Mouse (Mus musculus): ENCODE results near the gene Ogfod2. TPM values are rescaled to one million over a fixed set of nuclear protein-coding genes. Genes with fewer than 3 reads are reported as not detected.

Gene Ogfod2
- polyA plus RNA-seq, 1 experiment from 2014 or later = 4.3 TPM

DNA sequence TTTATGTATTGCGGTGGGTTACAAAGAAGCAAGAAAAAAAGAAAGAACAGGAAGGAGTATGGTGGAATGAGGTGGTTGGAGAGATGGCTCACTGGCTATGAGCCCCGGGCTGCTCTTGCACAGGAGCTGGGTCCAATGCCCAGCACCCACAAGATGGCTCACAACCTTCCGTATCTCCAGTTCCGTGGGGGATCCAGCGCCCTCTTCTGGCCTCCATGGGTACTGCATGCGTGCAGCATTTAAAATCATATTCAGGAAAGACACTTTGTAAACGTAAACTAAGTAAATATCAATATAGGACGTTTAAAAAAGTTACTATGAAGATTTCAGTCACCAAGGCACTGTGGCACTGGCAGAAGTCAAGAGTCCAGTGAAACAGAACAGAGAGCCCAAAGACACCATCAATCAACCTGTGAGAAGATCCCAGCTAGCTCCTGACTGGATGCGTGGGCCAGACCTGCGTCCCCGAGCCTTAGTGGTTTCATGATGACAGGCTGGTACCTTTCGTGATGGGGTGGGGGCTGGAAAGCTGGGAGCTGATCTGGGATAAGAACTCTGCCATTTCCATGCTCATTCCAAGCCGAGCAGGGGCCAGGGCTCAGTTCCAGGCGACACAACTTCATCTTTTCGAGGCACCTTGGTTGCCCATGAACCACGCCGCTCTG lies 888 bp upstream of the Ogfod2 start:
- Histone ChIP-seq H3K27ac (peak overlapping the region; percentile 83), H3K4me3 (ENCODE audit: inconsistent target) (peak overlapping the region; percentile 98), H3K79me2 (ENCODE audit: inconsistent target) (peaks cover 7% of the 10 kb centered on the region; the same call in 1 of the 2 replicates), H3K36me3 (ENCODE audit: inconsistent target) (no peaks in the 10 kb centered on the region)
- 25% methylated on average over 16 of the region's 17 CpGs for whole genome bisulfite sequencing (ENCODE audit: missing documents)

DNA sequence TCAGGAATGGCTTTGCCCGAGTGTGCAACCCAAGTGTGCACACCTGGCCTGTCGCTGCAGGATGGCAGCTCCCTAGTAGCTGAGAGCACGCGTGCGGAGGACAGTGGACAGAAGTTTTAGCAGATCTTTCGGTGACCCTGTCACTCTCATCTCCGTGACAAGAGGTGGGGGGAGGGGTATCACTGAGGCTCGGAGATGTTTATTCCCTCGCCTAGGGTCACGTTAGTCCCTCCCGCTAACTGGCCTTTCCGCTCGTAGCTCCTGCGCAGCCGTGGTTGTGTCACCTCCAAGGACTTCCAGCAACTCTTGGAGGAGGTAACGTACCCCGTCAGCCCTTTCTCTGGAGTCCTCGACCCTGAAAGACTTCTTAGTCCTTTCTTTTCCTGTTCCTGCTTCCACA lies 434 bp downstream of the Ogfod2 start:
- H3K36me3 ChIP-seq (ENCODE audit: inconsistent target) = no peaks in the 10 kb centered on the region
- WGBS (ENCODE audit: missing documents) = 3% methylated on average over 17 of the region's 18 CpGs

DNA sequence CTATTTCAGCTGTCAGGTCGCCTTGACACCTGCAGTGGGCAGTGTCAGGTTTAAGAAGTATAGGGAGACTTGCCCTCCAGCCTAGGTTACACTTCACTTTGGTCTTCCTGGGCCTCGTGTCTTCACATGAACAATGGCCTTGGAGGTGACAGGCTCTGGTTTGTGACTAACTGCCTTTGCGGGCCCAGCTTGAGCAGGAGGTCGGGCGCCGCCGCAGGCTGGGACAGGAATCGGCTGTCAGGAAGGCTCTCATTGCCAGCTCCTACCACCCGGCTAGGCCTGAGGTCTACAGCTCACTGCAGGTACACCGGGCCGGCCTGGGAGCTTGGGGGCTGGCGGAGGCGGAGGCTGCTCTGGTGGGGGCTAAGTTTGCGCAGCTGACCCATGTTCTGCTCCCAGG lies 933 bp downstream of the Ogfod2 start:
- H3K36me3 ChIP-seq (ENCODE audit: inconsistent target) = peaks cover 3% of the 10 kb centered on the region; the same call in 1 of the 2 replicates
- H3K79me2 ChIP-seq (ENCODE audit: inconsistent target) = peaks cover 19% of the 10 kb centered on the region; the same call in 1 of the 2 replicates
- peak overlapping the region; percentile 41 for H3K27ac ChIP-seq
- 19% methylated on average over 14 of the region's 14 CpGs for WGBS (ENCODE audit: missing documents)
- peak overlapping the region; percentile 98 for H3K4me3 ChIP-seq (ENCODE audit: inconsistent target)

More for the DNA sequence above, 434 bp downstream of the Ogfod2 start:
- peaks cover 19% of the 10 kb centered on the region; the same call in 1 of the 2 replicates for H3K79me2 ChIP-seq (ENCODE audit: inconsistent target)
- H3K27ac ChIP-seq = peak overlapping the region; percentile 41
- H3K4me3 ChIP-seq (ENCODE audit: inconsistent target) = peak overlapping the region; percentile 98

DNA sequence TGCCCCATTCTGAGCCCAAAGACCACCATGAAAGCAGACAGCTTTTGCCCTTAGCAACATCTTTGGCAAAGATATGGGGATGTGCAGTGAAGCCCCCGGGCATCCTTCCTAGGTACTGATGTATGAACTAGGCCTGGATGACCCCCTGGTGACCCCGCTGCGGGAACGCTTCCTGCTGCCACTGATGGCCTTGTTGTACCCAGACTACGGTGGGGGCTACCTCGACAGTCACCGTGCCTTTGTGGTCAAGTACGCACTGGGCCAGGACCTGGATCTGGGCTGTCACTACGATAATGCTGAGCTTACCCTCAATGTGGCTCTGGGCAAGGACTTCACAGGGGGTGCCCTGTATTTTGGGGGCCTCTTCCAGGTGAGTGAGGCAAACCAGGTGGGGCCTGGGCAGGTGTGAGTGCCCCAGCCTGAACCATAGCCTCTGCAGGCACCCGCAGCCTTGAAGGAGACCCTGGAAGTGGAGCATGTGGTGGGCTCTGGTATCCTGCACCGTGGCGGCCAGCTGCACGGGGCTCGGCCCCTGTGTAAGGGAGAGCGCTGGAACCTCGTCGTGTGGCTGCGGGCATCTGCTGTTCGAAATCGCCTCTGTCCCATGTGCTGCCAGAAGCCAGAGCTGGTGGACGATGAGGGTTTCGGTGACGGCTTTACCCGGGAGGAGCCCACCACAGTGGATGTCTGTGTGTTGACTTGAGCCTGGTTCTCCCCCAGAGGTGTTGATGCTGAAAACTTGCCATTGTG lies 2.4 kb downstream of the Ogfod2 start:
- Histone ChIP-seq H3K36me3 (ENCODE audit: inconsistent target) (peaks cover 9% of the 10 kb centered on the region; the same call in 1 of the 2 replicates), H3K4me3 (ENCODE audit: inconsistent target) (no peak overlapping the region), H3K27ac (no peak overlapping the region), H3K79me2 (ENCODE audit: inconsistent target) (peaks cover 19% of the 10 kb centered on the region; the same call in 1 of the 2 replicates)
- WGBS (ENCODE audit: missing documents) = 97% methylated on average over 24 of the region's 24 CpGs

DNA sequence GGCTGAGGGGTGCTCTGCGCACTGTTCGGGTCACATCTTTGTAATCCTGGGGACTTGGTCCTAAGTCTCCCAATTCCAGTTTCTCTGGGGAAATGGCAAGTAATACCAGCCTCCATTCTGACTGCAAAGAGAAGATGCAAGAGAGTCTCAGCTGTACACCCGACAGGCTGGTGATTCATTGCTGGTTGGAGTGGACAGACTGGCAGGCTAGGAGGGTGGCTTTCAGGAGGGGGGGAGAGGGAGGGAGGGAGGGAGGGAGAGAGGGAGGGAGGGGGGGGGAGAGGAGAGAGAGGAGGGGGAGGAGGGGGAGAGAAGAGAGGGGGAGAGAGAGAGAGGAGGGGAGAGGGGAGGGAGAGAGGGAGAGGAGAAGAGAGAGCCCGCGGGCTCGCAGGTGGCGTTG lies 3.4 kb downstream of the Ogfod2 start:
- 26% methylated on average over 7 of the region's 7 CpGs for WGBS (ENCODE audit: missing documents)
- Histone ChIP-seq H3K27ac (peak overlapping the region; percentile 25; the same call in 1 of the 2 replicates), H3K79me2 (ENCODE audit: inconsistent target) (peaks cover 19% of the 10 kb centered on the region; the same call in 1 of the 2 replicates), H3K4me3 (ENCODE audit: inconsistent target) (peak overlapping the region; percentile 80), H3K36me3 (ENCODE audit: inconsistent target) (peaks cover 9% of the 10 kb centered on the region; the same call in 1 of the 2 replicates)

GRCm38 (mm10) chr5:124115990-124116845 lies 4.1 kb downstream of the Ogfod2 start, which contains the start of gene Arl6ip4:
Gene Arl6ip4 (plus strand): TSS chr5:124116089.
- under 1% methylated on average over 54 of the region's 64 CpGs for WGBS (ENCODE audit: missing documents)

DNA sequence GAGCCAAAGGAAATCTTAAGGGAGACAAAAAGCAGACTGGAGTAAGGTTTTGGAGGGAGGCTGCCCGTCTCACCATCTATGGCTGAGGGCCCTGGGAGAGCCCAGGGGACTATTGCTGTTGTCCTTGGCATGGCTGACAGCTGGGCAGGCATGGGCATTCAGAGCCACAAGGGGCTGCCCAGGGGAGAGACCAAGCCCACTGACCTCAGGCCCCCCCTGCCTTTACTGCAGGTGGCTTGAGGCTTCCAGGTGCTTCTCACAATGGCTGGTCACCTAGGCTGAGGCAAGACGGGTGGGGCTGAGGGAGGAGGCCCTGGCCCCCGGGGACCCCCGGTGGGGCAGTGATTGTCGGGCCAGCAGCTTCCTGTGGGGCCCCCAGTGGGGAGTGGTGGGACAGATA lies 7.1 kb downstream of the Ogfod2 start:
- Histone ChIP-seq H3K27ac (no peak overlapping the region), H3K79me2 (ENCODE audit: inconsistent target) (peaks cover 13% of the 10 kb centered on the region; the same call in 1 of the 2 replicates), H3K4me3 (ENCODE audit: inconsistent target) (no peak overlapping the region), H3K36me3 (ENCODE audit: inconsistent target) (peaks cover 9% of the 10 kb centered on the region; the same call in 1 of the 2 replicates)
- WGBS (ENCODE audit: missing documents) = 58% methylated on average over 5 of the region's 5 CpGs

More at GRCm38 (mm10) chr5:124115990-124116845, 4.1 kb downstream of the Ogfod2 start, which contains the start of gene Arl6ip4:
- Histone ChIP-seq H3K36me3 (ENCODE audit: inconsistent target) (peaks cover 9% of the 10 kb centered on the region; the same call in 1 of the 2 replicates), H3K79me2 (ENCODE audit: inconsistent target) (peaks cover 19% of the 10 kb centered on the region; the same call in 1 of the 2 replicates), H3K4me3 (ENCODE audit: inconsistent target) (peak within 1 kb of the TSS; percentile 80), H3K27ac (peak within 1 kb of the TSS; percentile 25)

DNA sequence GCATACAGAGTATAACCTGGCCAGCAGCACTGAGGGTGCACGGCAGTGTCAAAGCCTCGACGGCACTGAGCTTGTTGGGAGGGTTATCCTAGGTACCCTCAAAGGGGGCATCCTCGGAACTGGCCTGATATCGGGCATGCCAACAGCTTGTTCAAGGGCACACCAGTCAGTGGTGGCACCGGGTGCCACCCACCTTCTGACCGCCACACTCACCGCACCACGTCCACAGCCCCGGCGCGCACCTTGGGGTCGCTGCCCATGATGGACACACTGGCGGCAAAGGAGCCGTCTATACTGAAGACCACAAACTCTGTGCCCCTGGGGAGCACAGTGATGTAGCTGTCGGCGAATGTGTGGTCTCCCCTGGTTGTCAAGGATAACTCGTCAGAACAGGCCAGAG lies 10.3 kb downstream of the Ogfod2 start:
- WGBS (ENCODE audit: missing documents) = 94% methylated on average over 18 of the region's 18 CpGs
- H3K36me3 ChIP-seq (ENCODE audit: inconsistent target) = peaks cover 9% of the 10 kb centered on the region; the same call in 1 of the 2 replicates
- H3K79me2 ChIP-seq (ENCODE audit: inconsistent target) = peaks cover 1% of the 10 kb centered on the region; the same call in 1 of the 2 replicates
- no peak overlapping the region for H3K4me3 ChIP-seq (ENCODE audit: inconsistent target)
- no peak overlapping the region for H3K27ac ChIP-seq

DNA sequence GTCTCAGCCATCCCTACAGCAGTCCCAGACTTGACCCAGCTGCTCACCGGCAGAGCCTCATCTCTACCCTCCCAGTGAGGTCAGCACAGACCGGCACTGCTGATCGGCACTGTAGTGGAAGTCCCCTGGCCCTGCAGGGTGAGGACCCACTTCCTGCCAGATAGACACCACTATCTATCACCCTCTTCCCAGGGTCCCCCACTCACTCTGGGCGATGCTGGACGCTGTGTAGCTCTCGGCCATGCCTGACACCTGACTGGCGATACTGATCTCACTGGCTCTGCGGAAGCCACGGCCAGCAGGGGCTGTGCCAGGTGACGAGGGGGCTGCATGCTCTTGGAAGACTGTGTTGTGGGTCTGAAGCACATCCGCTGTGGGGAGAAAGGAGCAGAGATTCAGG lies 13.0 kb downstream of the Ogfod2 start:
- no peak overlapping the region for H3K27ac ChIP-seq
- H3K4me3 ChIP-seq (ENCODE audit: inconsistent target) = no peak overlapping the region
- H3K79me2 ChIP-seq (ENCODE audit: inconsistent target) = no peaks in the 10 kb centered on the region
- H3K36me3 ChIP-seq (ENCODE audit: inconsistent target) = no peaks in the 10 kb centered on the region
- WGBS (ENCODE audit: missing documents) = 98% methylated on average over 11 of the region's 11 CpGs

DNA sequence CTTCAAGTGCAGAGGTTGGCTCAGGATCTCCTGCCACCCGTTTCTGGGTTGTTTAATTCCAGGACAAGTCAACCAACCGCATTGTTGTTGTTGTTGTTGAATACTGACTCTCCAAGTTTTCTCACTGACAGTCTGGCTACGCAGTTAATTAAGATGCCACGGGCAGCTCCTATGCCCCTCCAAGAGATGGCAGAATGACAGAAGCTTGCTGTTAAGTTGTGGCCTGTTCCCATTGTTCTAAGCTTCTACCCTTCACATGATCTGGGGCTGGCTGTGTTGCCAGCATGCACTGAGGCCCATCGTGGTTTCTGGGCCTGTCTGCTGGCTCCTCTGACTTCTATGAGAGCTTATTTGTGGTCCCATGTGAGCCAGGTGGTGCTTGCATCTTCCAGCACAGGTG lies 22.2 kb downstream of the Ogfod2 start:
- Histone ChIP-seq H3K27ac (no peak overlapping the region), H3K36me3 (ENCODE audit: inconsistent target) (no peaks in the 10 kb centered on the region), H3K4me3 (ENCODE audit: inconsistent target) (no peak overlapping the region), H3K79me2 (ENCODE audit: inconsistent target) (no peaks in the 10 kb centered on the region)
- 83% methylated on average over 5 of the region's 5 CpGs for WGBS (ENCODE audit: missing documents)

DNA sequence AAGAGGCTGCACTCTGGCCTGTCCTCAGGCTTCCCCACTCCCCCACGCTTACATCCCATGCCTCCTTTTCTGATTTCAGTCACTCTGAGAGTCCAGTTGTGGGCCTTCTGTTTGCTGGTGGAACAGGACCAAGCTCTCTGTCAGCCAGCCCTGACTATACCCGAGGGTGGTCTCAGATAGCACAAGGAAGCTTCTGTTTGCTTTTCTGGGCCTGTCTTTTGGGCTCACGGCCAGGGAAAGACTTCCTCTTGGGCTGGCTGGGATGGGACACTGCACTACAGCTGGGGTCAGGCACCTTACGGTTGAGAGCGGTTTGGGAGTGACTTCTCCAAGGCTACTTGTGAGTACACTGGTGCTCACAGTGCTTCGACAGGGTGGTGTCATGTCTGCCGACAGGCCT lies 26.0 kb downstream of the Ogfod2 start:
- H3K79me2 ChIP-seq (ENCODE audit: inconsistent target) = no peaks in the 10 kb centered on the region
- no peak overlapping the region for H3K4me3 ChIP-seq (ENCODE audit: inconsistent target)
- WGBS (ENCODE audit: missing documents) = 84% methylated on average over 7 of the region's 7 CpGs
- no peak overlapping the region for H3K27ac ChIP-seq
- no peaks in the 10 kb centered on the region for H3K36me3 ChIP-seq (ENCODE audit: inconsistent target)

DNA sequence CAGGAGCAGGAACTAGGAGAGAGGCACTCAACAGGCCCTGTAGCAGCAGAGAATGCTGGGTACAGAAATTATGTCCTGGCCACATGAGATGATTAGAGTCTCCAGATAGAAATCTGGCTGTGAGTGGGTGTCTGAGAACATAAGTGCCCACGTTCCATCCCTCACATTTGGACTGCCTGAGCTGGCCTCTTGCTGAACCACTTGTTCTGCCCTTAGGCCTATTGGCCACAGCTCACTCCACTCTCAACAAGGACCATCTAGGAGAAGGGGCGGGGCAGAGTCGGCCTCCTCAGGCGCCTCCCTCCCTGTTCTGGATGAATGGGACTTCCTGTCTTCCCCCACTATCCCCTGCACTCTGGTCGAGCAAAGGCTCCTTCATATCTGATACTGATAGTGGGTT lies 36.9 kb downstream of the Ogfod2 start:
- WGBS (ENCODE audit: missing documents) = 79% methylated on average over 5 of the region's 5 CpGs
- no peak overlapping the region for H3K27ac ChIP-seq
- no peak overlapping the region for H3K4me3 ChIP-seq (ENCODE audit: inconsistent target)
- no peaks in the 10 kb centered on the region for H3K79me2 ChIP-seq (ENCODE audit: inconsistent target)
- H3K36me3 ChIP-seq (ENCODE audit: inconsistent target) = no peaks in the 10 kb centered on the region

- no peak overlapping the region for H3K4me3 ChIP-seq (ENCODE audit: inconsistent target)
- H3K79me2 ChIP-seq (ENCODE audit: inconsistent target) = no peaks in the 10 kb centered on the region
- no peak overlapping the region for H3K27ac ChIP-seq
- WGBS (ENCODE audit: missing documents) = 89% methylated on average over 7 of the region's 7 CpGs
- no peaks in the 10 kb centered on the region for H3K36me3 ChIP-seq (ENCODE audit: inconsistent target)
These were observed 38.8 kb downstream of the Ogfod2 start for GRCm38 (mm10) chr5:124150895-124151294.

DNA sequence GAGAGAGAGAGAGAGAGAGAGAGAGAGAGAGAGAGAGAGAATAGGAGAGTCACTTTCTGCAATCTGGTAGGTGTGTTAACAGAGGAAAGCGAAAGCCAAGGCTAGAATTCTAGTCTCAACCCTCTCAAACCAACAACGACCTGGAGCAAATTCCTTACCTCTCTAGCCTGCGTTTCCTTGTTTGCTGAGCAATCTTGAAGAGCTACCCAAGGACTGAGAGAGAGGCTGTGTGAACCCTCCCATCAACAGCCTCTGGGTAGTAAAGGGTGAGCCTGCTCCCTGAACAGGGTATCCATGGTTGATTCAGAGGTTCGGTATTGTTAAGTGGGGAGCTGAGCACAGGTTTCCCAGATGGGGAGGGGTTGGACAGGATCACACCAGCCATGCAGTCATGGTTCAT lies 40.6 kb downstream of the Ogfod2 start:
- no peak overlapping the region for H3K27ac ChIP-seq
- H3K4me3 ChIP-seq (ENCODE audit: inconsistent target) = no peak overlapping the region
- no peaks in the 10 kb centered on the region for H3K79me2 ChIP-seq (ENCODE audit: inconsistent target)
- WGBS (ENCODE audit: missing documents) = 97% methylated on average over 4 of the region's 4 CpGs
- H3K36me3 ChIP-seq (ENCODE audit: inconsistent target) = no peaks in the 10 kb centered on the region

All from macrophage (primary cell).